Mouse (Mus musculus): Measurements from ENCODE around the gene Hist1h2ae. TPM values are rescaled to one million over a fixed set of nuclear protein-coding genes. Genes with fewer than 3 reads are reported as not detected.
A peak's percentile ranks its signal among the peaks of the same experiment; 100 is the strongest.
"Not testable (repeated sequence)": the region's sequence is repeated elsewhere in the genome, so short reads cannot be mapped to it uniquely, and the experiment has no call there.

Hist1h2ae gene
- total RNA-seq, 2 experiments from 2014 or later: 24.5 to 31.0 TPM

- intact Hi-C loops (cut with DNase I): loop anchor here (10.0 kb wide), 1 partner anchor 190 kb away; the partner anchor contains the start of genes Hist1h2ab, Hist1h3b and Hist1h4b
- no peak for DNase-seq
These were observed 6.5 kb downstream of the Hist1h2ae start for GRCm38 (mm10) chr13:23564482-23564881.

- intact Hi-C loops (cut with DNase I): loop anchor here (10.0 kb wide), 1 partner anchor 192 kb away; the partner anchor contains the start of genes Hist1h2ab, Hist1h3b and Hist1h4b
These were observed 8.1 kb downstream of the Hist1h2ae start for GRCm38 (mm10) chr13:23562699-23563462.

DNA sequence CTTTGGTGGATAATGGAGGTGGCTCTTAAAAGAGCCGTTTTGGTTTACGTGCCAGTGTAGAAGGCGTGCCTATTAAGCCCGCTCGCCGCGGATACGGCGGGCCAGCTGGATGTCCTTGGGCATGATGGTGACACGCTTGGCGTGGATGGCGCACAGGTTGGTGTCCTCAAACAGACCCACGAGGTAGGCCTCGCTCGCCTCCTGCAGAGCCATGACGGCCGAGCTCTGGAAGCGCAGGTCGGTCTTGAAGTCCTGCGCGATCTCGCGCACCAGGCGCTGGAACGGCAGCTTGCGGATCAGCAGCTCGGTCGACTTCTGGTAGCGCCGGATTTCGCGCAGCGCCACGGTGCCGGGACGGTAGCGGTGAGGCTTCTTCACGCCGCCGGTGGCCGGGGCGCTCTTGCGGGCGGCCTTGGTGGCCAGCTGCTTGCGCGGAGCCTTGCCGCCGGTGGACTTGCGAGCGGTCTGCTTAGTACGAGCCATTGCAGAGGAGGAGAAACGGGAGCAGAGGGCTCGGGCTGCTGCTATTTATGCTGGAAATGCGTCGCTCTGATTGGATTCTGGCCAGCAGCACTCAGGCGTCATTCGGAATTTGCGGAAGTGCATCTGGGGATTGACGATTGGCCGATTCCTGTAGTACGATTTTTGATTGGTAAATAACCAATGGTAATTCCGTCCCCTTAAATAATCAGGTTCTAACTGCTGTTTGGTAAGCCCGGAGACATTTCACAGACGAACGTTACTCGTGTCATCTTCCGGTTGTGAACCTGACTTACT lies 8.9 kb downstream of the Hist1h2ae start, which contains the start of gene Hist1h3e:
Gene Hist1h3e, minus strand, starts transcription at position 487 of the 777 bp plus-strand sequence.
- peak; percentile 94 for DNase-seq
- intact Hi-C loops (cut with DNase I): loop anchor here (10.0 kb wide), 1 partner anchor 193 kb away; the partner anchor contains the start of genes Hist1h2ab, Hist1h3b and Hist1h4b

More at GRCm38 (mm10) chr13:23562699-23563462, 8.1 kb downstream of the Hist1h2ae start:
- no peak for DNase-seq

- intact Hi-C loops (cut with DNase I): loop anchor here (10.0 kb wide), 1 partner anchor 193 kb away; the partner anchor contains the start of genes Hist1h2ab, Hist1h3b and Hist1h4b
- not testable (repeated sequence) for DNase-seq
These were observed 9.5 kb downstream of the Hist1h2ae start for GRCm38 (mm10) chr13:23561531-23561882.

- DNase-seq: not testable (repeated sequence)
- intact Hi-C loops (cut with DNase I): loop anchor here (10.0 kb wide), 1 partner anchor 194 kb away; the partner anchor contains the start of genes Hist1h2ab, Hist1h3b and Hist1h4b
These were observed 10.3 kb downstream of the Hist1h2ae start for GRCm38 (mm10) chr13:23560699-23561098.

DNA sequence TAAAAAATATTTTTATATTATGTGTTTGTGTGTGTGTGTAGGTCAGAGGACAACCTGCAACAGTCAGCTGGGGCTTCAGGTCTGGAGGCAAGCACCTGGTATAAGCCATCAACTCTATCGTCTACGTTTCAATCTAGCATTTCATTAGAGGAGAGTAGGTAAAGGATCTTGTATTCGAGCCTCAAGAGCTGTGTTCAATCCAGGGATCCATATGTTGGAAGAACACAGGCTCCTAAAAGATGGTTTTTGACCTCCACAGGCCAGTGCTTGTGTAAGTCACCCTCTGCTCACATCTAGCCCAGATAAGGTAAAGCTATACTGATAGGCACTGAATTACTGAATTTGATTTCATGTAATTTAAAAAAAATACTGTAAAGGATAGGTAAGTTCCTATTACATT lies 14.1 kb downstream of the Hist1h2ae start:
- intact Hi-C loops (cut with DNase I): no loop called here
- no peak for DNase-seq

GRCm38 (mm10) chr13:23555839-23556416 lies 15.1 kb downstream of the Hist1h2ae start:
- intact Hi-C loops (cut with DNase I): no loop called here
- peak; percentile 66 for DNase-seq

GRCm38 (mm10) chr13:23554925-23555838 lies 15.8 kb downstream of the Hist1h2ae start:
- intact Hi-C loops (cut with DNase I): no loop called here
- DNase-seq: peak; percentile 77

DNA sequence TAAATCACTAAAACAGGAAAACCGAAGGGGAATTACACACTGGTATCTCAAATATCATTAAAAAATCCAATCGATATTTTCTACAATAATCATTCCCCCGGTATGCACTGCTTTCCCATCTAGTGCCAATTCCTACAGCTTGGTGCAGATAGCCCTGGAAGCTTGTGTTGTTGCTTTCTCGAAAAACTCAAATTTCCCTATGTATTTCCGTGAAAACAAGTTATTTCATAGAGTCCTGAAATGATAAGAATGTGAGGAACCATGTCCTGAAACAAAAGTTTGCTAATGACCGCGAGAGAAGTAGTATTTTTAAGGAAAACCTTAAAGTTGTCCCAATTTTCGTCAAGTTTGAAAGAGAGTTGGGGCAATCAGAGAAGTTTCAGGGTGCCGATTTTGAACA lies 16.6 kb downstream of the Hist1h2ae start:
- intact Hi-C loops (cut with DNase I): no loop called here

DNA sequence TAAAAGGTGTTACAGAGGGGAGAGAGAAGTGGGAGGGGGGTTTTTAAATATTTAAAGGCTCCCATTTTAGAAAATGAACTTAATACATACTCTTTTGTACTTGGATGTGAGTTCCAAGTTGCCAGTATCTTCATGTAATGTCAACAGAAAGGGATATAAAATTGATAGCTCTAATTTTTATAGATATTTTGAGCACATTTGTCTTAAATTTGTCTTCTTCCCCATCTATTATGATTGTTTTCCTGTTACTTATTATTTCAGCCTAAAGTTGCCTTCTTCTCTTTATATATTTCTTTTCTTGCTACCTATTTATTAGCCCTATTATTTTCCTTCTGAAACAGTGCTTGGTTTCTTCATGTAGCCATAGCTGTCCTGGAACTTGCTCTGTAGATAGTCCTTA lies 18.1 kb downstream of the Hist1h2ae start, which contains the start of gene Hist1h1d:
Gene Hist1h1d, plus strand, starts transcription at position 301 of the 400 bp plus-strand sequence.
- DNase-seq: no peak
- intact Hi-C loops (cut with DNase I): no loop called here

More for the DNA sequence above, 16.6 kb downstream of the Hist1h2ae start:
- DNase-seq: no peak

GRCm38 (mm10) chr13:23551931-23552914 lies 18.8 kb downstream of the Hist1h2ae start:
- intact Hi-C loops (cut with DNase I): no loop called here

GRCm38 (mm10) chr13:23551146-23551834 lies 19.7 kb downstream of the Hist1h2ae start, which contains the start of gene Hist1h4f:
Hist1h4f (minus strand) TSS chr13:23551648.
- intact Hi-C loops (cut with DNase I): not testable (repeated sequence)
- peak; percentile 90 for DNase-seq

More at GRCm38 (mm10) chr13:23551931-23552914, 18.8 kb downstream of the Hist1h2ae start:
- no peak for DNase-seq

DNA sequence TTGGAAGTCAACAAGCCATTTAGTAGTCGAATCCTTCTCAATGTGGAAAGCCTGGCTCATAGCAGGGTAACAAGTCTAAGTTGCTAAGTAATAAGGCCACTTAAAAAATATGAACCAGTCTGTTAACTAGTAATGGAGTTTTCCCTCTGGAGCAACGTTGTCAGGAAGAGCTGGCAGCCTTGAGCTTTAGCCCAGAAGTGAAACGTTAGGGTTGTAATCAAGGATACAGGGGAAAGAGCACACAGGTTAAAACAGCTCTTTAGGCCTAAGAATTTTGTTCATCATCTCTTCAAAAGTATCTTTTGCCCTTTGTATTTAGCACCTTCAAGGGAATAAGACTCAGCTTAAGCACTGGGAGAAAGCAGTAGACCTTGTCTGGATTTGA lies 20.3 kb downstream of the Hist1h2ae start:
- intact Hi-C loops (cut with DNase I): no loop called here
- no peak for DNase-seq

GRCm38 (mm10) chr13:23546694-23547093 lies 24.3 kb downstream of the Hist1h2ae start:
- intact Hi-C loops (cut with DNase I): no loop called here
- DNase-seq: no peak

DNA sequence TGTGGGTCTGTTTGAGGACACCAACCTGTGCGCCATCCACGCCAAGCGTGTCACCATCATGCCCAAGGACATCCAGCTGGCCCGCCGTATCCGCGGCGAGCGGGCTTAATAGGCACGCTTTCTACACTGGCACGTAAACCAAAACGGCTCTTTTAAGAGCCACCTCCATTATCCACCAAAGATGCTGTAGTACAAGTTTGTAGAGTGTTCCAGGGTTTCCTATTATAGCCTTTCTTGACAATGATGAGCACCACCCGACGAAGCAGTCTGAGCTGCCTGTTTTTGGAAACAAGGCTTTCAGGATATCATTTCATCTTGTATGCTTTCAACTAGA lies 26.3 kb downstream of the Hist1h2ae start:
- DNase-seq; intact Hi-C loops (cut with DNase I): not testable (repeated sequence)

GRCm38 (mm10) chr13:23543965-23544786 lies 26.8 kb downstream of the Hist1h2ae start, which contains the start of gene Hist1h3f:
Hist1h3f (plus strand) TSS chr13:23544052.
- intact Hi-C loops (cut with DNase I): no loop called here
- peak; percentile 60 for DNase-seq

All from left cerebral cortex, postnatal 4 days (tissue).